Mouse (Mus musculus) stomach, embryonic 14.5 days (tissue): ENCODE data around the gene Stard10. TPM values are rescaled to one million over a fixed set of nuclear protein-coding genes. Genes with fewer than 3 reads are reported as not detected.
A peak's percentile ranks its signal among the peaks of the same experiment; 100 is the strongest.

Experiments
- ATAC-seq: fragments of 200-750 bp; cut with Nextera tagmentation; 2 replicates; pipeline ENCODE4 v1.8.0; 2017; ENCODE audit warnings: low read depth, moderate TSS enrichment; ENCODE audit not compliant: insufficient number of reproducible peaks, insufficient read depth, low FRiP score
- H3K27ac ChIP-seq: fragments of 300-500 bp; sonication (generic); 2 replicates; pipeline ENCODE4 v1.5.1; 2014; ENCODE audit warnings: mild to moderate bottlenecking, low read length, moderate library complexity, mixed read lengths
- H3K27me3 ChIP-seq: fragments of 300-500 bp; sonication (generic); 2 replicates; pipeline ENCODE4 v1.6.1; 2014; ENCODE audit warnings: low read length, control low read depth, mixed read lengths; ENCODE audit not compliant: control insufficient read depth, insufficient read depth
- H3K36me3 ChIP-seq: fragments of 300-500 bp; sonication (generic); 2 replicates; pipeline ENCODE4 v1.6.1; 2014; ENCODE audit warnings: mild to moderate bottlenecking, control low read depth, low read length, moderate library complexity, mixed read lengths; ENCODE audit not compliant: control insufficient read depth, insufficient read depth
- H3K4me1 ChIP-seq: fragments of 300-500 bp; sonication (generic); 2 replicates; pipeline ENCODE4 v1.6.1; 2014; ENCODE audit warnings: low read length, control low read depth, mixed read lengths; ENCODE audit not compliant: control insufficient read depth, insufficient read depth
- H3K4me2 ChIP-seq: fragments of 300-500 bp; sonication (generic); replicated peaks from 2 replicates; pipeline ENCODE4 v1.6.1; 2014; ENCODE audit warnings: low read depth, low read length, control low read depth
- H3K4me3 ChIP-seq: fragments of 300-500 bp; sonication (generic); 2 replicates; pipeline ENCODE4 v1.5.1; 2014; ENCODE audit warnings: low read depth, low read length, control low read depth
- H3K9ac ChIP-seq: fragments of 300-500 bp; sonication (generic); replicated peaks from 2 replicates; pipeline ENCODE4 v1.6.1; 2014; ENCODE audit warnings: low read depth, mild to moderate bottlenecking, control low read depth, low read length, moderate library complexity, mixed read lengths
- H3K9me3 ChIP-seq: fragments of 300-500 bp; sonication (generic); 2 replicates; pipeline ENCODE4 v1.6.1; 2016; ENCODE audit warnings: low read depth, low read length, control low read depth; ENCODE audit not compliant: control insufficient read depth
- WGBS: fragments of 180-500 bp; shearing (Covaris S2); extraction: QIAGEN DNeasy Blood & Tissue Kit; methylation state at CpG from one replicate; pipeline ENCODE4 v1.1.7; 2014; 5-methylcytosine and 5-hydroxymethylcytosine counted together
- polyA plus RNA-seq: library from polyadenylated mRNA; unstranded; fragments of >200 nt; fragmentation: Nextera tagmentation; extraction: Ambion mirVana; gene quantifications from 2 replicates; pipeline ENCODE4 v1.2.1, GENCODE M21; 2014

Stard10 gene
- polyA plus RNA-seq, 1 experiment from 2014 or later, result 123 TPM

GRCm38 (mm10) chr7:101328621-101329158 is 11.8 kb downstream of the Stard10 start:
- no peak overlapping the region; the same call in 1 of the 2 replicates for H3K27ac ChIP-seq

DNA sequence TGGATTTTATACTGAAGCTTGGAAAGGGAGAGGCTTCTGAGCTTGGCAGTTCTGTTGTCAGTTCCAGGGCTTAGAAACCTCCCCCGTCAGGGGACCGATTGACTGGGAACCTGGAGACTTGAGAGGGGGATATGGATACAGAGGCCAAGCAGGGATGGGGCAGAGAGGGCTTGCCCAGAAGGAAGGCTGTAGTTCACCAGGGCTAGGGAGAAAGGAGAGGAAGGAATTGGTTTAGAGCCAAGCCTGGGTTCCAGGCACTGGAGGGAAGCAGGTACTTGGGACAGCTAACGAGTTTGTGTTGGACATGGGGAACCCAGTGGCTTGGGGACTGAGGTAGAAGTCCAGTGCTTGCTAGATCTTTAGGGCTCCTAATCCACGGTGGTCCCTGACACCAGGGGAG is 12.7 kb downstream of the Stard10 start:
- Histone ChIP-seq H3K9me3 (no peaks in the 10 kb centered on the region), H3K4me3 (no peak overlapping the region), H3K9ac (no peak overlapping the region), H3K27ac (no peak overlapping the region), H3K36me3 (peaks cover 7% of the 10 kb centered on the region), H3K4me2 (no peak overlapping the region), H3K4me1 (peaks cover 10% of the 10 kb centered on the region; the same call in 1 of the 2 replicates), H3K27me3 (no peaks in the 10 kb centered on the region)
- no peak for ATAC-seq
- 84% methylated on average over 4 of the region's 4 CpGs for WGBS

More at GRCm38 (mm10) chr7:101328621-101329158, 11.8 kb downstream of the Stard10 start:
- Histone ChIP-seq H3K4me3 (no peak overlapping the region), H3K4me2 (no peak overlapping the region), H3K27me3 (no peaks in the 10 kb centered on the region), H3K9me3 (no peaks in the 10 kb centered on the region), H3K9ac (no peak overlapping the region), H3K36me3 (peaks cover 7% of the 10 kb centered on the region), H3K4me1 (peaks cover 10% of the 10 kb centered on the region; the same call in 1 of the 2 replicates)
- 70% methylated on average over 4 of the region's 4 CpGs for WGBS
- ATAC-seq, result no peak

DNA sequence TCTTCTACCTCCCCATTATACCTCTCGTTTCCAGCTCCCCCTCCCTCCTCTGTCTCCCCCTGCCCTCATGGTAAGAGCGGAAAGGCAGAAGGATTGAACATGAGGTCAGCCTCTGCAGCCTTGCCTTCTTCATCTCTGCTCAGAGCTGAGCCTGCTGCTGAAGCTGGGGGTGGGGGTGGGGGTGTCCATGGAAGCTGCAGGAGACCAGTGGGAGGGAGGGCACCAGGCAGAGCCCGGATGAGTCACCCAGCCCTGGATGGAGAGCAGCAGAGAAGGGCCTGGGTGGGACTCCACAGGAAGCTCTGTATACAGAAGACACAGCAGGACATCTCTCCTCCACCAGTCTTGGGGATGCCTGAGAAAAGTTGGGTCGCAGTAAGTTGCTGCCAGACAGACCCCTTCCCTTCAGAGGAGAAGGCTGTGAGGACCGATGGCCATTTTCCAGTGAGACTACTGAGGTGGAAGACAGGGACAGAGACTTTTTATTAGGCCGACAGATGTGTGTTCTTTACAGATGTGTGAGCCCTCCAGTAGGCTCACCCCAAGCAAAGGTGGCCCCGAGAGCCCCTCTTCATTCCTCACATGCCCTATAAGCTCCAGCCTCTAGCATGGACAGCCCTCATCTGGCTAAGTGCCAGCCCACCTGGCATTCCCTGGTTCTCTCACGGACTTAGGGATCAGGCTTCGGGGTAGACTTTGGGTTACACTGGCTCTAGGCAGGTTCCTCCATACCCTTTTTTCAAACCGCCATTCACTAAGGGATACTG is 13.4 kb downstream of the Stard10 start:
- WGBS, result 61% methylated on average over 10 of the region's 10 CpGs
- peak; percentile 28; the same call in 1 of the 2 replicates for ATAC-seq
- Histone ChIP-seq H3K4me2 (no peak overlapping the region), H3K4me1 (peaks cover 10% of the 10 kb centered on the region; the same call in 1 of the 2 replicates), H3K4me3 (no peak overlapping the region), H3K36me3 (peaks cover 9% of the 10 kb centered on the region), H3K9me3 (no peaks in the 10 kb centered on the region), H3K27me3 (no peaks in the 10 kb centered on the region), H3K27ac (no peak overlapping the region), H3K9ac (no peak overlapping the region)

DNA sequence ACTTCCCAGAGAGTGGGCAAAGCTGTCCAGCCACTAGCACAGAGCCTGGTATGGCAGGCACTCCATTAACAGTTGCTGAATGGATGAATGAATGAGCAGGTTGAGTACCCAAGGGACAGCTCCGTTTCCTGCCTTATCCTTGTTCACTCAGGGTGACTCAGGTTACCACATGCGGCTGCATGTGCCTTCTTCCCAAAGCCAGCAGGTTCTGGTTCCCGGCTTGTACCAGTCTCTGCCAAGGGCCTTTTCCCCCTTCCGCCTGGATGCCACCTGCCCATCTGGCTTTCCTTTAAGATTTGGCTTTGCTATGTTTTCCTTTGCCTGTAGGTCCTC is 13.9 kb downstream of the Stard10 start:
- Histone ChIP-seq H3K27ac (no peak overlapping the region), H3K4me2 (no peak overlapping the region), H3K4me3 (no peak overlapping the region), H3K27me3 (no peaks in the 10 kb centered on the region), H3K9ac (no peak overlapping the region), H3K4me1 (peaks cover 10% of the 10 kb centered on the region; the same call in 1 of the 2 replicates), H3K36me3 (peaks cover 9% of the 10 kb centered on the region), H3K9me3 (no peaks in the 10 kb centered on the region)
- no peak for ATAC-seq
- 83% methylated on average over 4 of the region's 4 CpGs for WGBS

DNA sequence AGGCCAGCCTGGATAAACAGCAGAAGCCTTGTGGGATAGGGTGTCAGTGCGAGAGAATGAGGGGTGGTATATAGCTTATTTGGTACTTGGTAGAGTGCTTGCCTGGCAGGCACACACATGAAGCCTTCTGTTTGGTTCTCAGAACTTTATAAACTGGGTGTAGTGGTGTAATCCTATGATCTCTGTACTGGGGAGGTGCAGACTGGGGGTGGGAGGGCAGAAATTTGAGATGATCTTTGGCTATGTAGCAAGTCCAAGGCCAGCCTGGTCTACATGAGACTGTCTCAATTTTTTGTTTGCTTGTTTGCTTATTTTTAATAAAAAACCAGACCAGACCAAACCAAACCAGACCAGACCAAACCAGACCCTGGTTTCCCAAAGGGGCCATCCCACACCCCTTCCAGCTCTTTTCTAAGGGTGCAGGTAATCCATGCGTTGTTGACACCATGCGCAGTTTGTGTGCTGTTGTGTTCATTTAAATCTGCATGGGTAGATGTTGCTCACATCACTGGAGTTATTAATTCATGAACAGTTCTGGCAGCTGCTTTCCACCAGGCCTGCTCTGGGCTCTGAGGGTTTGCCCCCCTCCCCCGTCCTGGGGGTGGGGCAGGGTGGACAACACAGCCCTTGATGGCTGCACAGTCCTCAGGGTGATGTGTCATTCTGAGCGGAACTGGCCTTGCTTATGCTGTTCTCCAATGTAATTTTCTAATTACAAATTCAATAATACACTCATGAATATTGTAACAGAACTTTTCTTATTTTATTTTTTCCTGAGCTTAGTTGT is 15.4 kb downstream of the Stard10 start:
- no peak overlapping the region for H3K9ac ChIP-seq
- H3K4me1 ChIP-seq, result peaks cover 10% of the 10 kb centered on the region; the same call in 1 of the 2 replicates
- no peak overlapping the region for H3K27ac ChIP-seq
- no peaks in the 10 kb centered on the region for H3K27me3 ChIP-seq
- 0 out of 2 replicates have a peak, but pooled peaks have one; percentile 43 for ATAC-seq
- no peak overlapping the region for H3K4me3 ChIP-seq
- no peaks in the 10 kb centered on the region for H3K9me3 ChIP-seq
- WGBS, result 83% methylated on average over 5 of the region's 5 CpGs
- H3K4me2 ChIP-seq, result no peak overlapping the region
- peaks cover 9% of the 10 kb centered on the region for H3K36me3 ChIP-seq

DNA sequence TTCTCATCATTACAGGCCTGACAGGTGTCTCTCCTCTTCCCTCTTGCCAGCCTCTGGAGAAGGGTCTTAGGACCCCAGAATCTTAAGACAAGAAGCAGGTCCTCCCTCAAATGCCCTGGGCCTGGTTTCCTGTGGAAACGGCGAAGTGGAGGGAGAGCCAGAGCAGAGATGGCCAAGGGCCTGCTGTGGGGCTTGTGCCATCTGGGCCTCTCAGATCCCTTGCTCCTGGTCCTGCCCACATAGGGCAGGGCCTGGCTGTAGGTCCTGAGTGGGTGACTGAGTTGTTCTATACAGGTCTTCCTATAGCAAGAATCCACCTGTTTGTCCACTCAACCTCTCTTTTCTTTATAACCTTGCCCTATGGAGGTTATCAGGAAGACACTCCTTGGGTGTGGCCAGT is 18.3 kb downstream of the Stard10 start:
- no peak overlapping the region for H3K4me3 ChIP-seq
- H3K9me3 ChIP-seq, result no peaks in the 10 kb centered on the region
- H3K27ac ChIP-seq, result no peak overlapping the region
- H3K4me2 ChIP-seq, result no peak overlapping the region
- peaks cover 7% of the 10 kb centered on the region for H3K36me3 ChIP-seq
- WGBS, result 76% methylated on average over 2 of the region's 2 CpGs
- ATAC-seq, result no peak
- no peak overlapping the region for H3K9ac ChIP-seq
- H3K27me3 ChIP-seq, result no peaks in the 10 kb centered on the region
- 0 out of 2 replicates have a peak, but pooled peaks cover under 1% of the 10 kb centered on the region for H3K4me1 ChIP-seq

DNA sequence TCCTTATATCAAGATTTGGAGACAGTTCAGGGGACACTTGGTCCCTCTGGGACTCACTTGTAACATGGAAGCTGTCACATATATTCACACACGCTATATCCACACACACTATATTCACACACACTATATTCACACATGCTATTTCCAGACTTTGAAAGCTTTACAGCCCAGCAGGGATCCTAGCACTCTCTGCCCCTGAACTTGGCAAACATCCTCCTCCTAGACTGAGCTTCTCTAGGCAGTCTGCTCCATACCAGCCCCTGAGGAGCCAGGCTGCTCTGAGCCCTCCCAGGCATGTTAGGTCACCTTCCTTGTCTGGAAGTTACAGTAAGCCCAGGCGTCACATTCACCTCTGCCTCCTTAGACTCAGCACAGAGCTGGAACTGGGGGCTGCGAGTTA is 19.8 kb downstream of the Stard10 start:
- no peaks in the 10 kb centered on the region for H3K4me1 ChIP-seq
- H3K4me2 ChIP-seq, result no peak overlapping the region
- 84% methylated on average over 3 of the region's 3 CpGs for WGBS
- no peak overlapping the region for H3K27ac ChIP-seq
- no peak overlapping the region for H3K9ac ChIP-seq
- H3K9me3 ChIP-seq, result no peaks in the 10 kb centered on the region
- no peaks in the 10 kb centered on the region for H3K27me3 ChIP-seq
- H3K36me3 ChIP-seq, result peaks cover 2% of the 10 kb centered on the region; the same call in 1 of the 2 replicates
- no peak overlapping the region for H3K4me3 ChIP-seq
- ATAC-seq, result no peak

- Histone ChIP-seq H3K27ac (no peak overlapping the region), H3K4me2 (no peak overlapping the region)
- ATAC-seq, result no peak
Measured at GRCm38 (mm10) chr7:101337401-101337800, 20.5 kb downstream of the Stard10 start.

More at GRCm38 (mm10) chr7:101337401-101337800, 20.5 kb downstream of the Stard10 start:
- 79% methylated on average over 3 of the region's 3 CpGs for WGBS
- Histone ChIP-seq H3K36me3 (peaks cover 2% of the 10 kb centered on the region; the same call in 1 of the 2 replicates), H3K9me3 (no peaks in the 10 kb centered on the region), H3K9ac (no peak overlapping the region), H3K27me3 (no peaks in the 10 kb centered on the region), H3K4me1 (no peaks in the 10 kb centered on the region), H3K4me3 (no peak overlapping the region)
